In the genomic region with DNA sequence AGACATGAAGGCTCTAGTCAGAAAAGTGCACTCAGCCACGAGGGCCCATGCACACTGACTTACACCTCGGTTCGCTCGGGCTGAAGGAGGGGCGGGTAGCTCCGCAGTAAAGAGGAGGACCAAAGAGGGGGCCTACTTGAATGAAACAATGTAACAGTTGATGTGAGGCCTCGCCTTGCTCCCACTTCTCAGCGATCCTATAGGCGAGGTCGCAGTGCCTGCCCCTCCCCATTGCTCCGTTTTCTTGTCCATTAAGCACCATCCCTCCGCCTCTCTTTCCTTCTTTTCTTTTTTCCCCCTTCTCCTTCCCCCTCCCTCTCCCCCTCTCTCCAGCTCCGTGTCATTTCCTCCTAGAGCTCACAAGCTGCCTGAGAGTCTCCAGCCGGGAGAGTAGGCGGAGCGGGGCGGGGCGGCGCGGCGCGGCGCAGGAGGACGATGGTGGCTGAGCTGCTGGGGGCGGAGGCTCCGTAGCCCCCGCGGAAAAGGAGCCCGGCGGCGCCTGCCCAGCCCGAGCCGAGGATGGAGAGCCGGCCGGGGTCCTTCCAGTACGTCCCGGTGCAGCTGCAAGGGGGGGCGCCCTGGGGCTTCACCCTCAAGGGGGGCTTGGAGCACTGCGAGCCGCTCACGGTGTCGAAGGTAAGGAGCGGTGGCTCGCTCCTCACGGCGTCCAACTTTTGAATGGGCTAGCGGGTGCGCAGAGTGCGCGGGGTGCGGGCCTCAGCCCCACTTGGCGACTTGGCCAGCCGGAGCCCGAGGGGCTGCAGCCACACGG, we compare ENCODE assay signal across 8 mouse cellular contexts. TPM values are rescaled to one million over a fixed set of nuclear protein-coding genes. Genes with fewer than 3 reads are reported as not detected.
A peak's percentile ranks its signal among the peaks of the same experiment; 100 is the strongest.
DNase-seq lines count a peak whose midpoint lies in the region; ATAC-seq and TF ChIP-seq lines count a peak whose summit lies in the region.

A gene (plus strand): TSS at position 229 of the 772 bp plus-strand sequence.

- H3K4me1 ChIP-seq in embryonic facial prominence, embryonic 12.5 days, result no peaks in the 10 kb centered on the region
- H3K4me1 ChIP-seq in kidney, adult 2 months (ENCODE audit: control insufficient read depth, insufficient read depth, low read length), result peaks cover 8% of the 10 kb centered on the region; the same call in 1 of the 2 replicates
- peaks cover 8% of the 10 kb centered on the region; the same call in 1 of the 2 replicates for H3K4me1 ChIP-seq in limb, embryonic 12.5 days (replicated peaks)
- peaks cover 6% of the 10 kb centered on the region; the same call in 1 of the 2 replicates for H3K4me1 ChIP-seq in midbrain, embryonic 13.5 days (replicated peaks)
- H3K4me1 ChIP-seq in stomach, postnatal 0 days (replicated peaks; ENCODE audit: control insufficient read depth, insufficient read depth), result no peaks in the 10 kb centered on the region

- ATAC-seq in embryonic facial prominence, embryonic 12.5 days (ENCODE audit: insufficient number of reproducible peaks, insufficient read depth, low FRiP score, low TSS enrichment), result peak; percentile 96
- peak; percentile 97 for ATAC-seq in limb, embryonic 12.5 days (ENCODE audit: insufficient number of reproducible peaks, insufficient read depth, low FRiP score, low TSS enrichment, low read depth)
- peak; percentile 95 for ATAC-seq in midbrain, embryonic 13.5 days
- peak; percentile 96 for ATAC-seq in stomach, postnatal 0 days (ENCODE audit: low FRiP score, low TSS enrichment)

- TF ChIP-seq POLR2A in kidney, adult 2 months (IDR thresholded peaks at IDR 0.05; ENCODE audit: low read depth, low read length), result no peak

- no peaks in the 10 kb centered on the region for H3K36me3 ChIP-seq in embryonic facial prominence, embryonic 12.5 days
- no peaks in the 10 kb centered on the region for H3K36me3 ChIP-seq in kidney, adult 2 months (ENCODE audit: control insufficient read depth, insufficient read depth, low read length)
- no peaks in the 10 kb centered on the region for H3K36me3 ChIP-seq in limb, embryonic 12.5 days
- H3K36me3 ChIP-seq in midbrain, embryonic 13.5 days, result no peaks in the 10 kb centered on the region
- no peaks in the 10 kb centered on the region for H3K36me3 ChIP-seq in stomach, postnatal 0 days (ENCODE audit: control insufficient read depth, insufficient read depth, low read length)

- TF ChIP-seq EP300 in stomach, postnatal 0 days (optimal IDR thresholded peaks at IDR 0.05), result no peak

- peak within 1 kb of the TSS; percentile 62 for H3K4me3 ChIP-seq in embryonic facial prominence, embryonic 12.5 days
- peak within 1 kb of the TSS; percentile 94 for H3K4me3 ChIP-seq in kidney, adult 2 months (ENCODE audit: insufficient read depth, low read depth, low read length)
- H3K4me3 ChIP-seq in limb, embryonic 12.5 days (replicated peaks), result peak within 1 kb of the TSS; percentile 63
- H3K4me3 ChIP-seq in midbrain, embryonic 13.5 days (replicated peaks), result peak within 1 kb of the TSS; percentile 59
- H3K4me3 ChIP-seq in stomach, postnatal 0 days (ENCODE audit: low read depth, low read length), result peak within 1 kb of the TSS; percentile 59

- peak within 1 kb of the TSS; percentile 52 for H3K4me2 ChIP-seq in embryonic facial prominence, embryonic 12.5 days (replicated peaks)
- H3K4me2 ChIP-seq in limb, embryonic 12.5 days, result peak within 1 kb of the TSS; percentile 59
- peak within 1 kb of the TSS; percentile 67 for H3K4me2 ChIP-seq in midbrain, embryonic 13.5 days (replicated peaks)
- H3K4me2 ChIP-seq in stomach, postnatal 0 days (replicated peaks; ENCODE audit: low read depth), result peak within 1 kb of the TSS; percentile 73

- no peaks in the 10 kb centered on the region for H3K9me3 ChIP-seq in embryonic facial prominence, embryonic 12.5 days
- H3K9me3 ChIP-seq in limb, embryonic 12.5 days, result no peaks in the 10 kb centered on the region
- H3K9me3 ChIP-seq in midbrain, embryonic 13.5 days, result no peaks in the 10 kb centered on the region
- H3K9me3 ChIP-seq in stomach, postnatal 0 days (ENCODE audit: control insufficient read depth, low read length), result no peaks in the 10 kb centered on the region

- peak within 1 kb of the TSS; percentile 75 for H3K9ac ChIP-seq in embryonic facial prominence, embryonic 12.5 days
- peak within 1 kb of the TSS; percentile 79 for H3K9ac ChIP-seq in limb, embryonic 12.5 days (replicated peaks)
- H3K9ac ChIP-seq in midbrain, embryonic 13.5 days (replicated peaks), result peak within 1 kb of the TSS; percentile 70
- H3K9ac ChIP-seq in stomach, postnatal 0 days (ENCODE audit: low read length), result peak within 1 kb of the TSS; percentile 59

- peak; percentile 56 for DNase-seq in layer of hippocampus, adult 11-12 months (ENCODE audit: low spot score)
- no peak for DNase-seq in layer of hippocampus, adult 9-10 months (ENCODE audit: low spot score)
- peak; percentile 63 for DNase-seq in heart, adult 8-10 months (ENCODE audit: low spot score)
- DNase-seq in kidney, adult 2 months, result peak; percentile 89
- peak; percentile 75 for DNase-seq in stomach, postnatal 0 days (ENCODE audit: low spot score)

- no peaks in the 10 kb centered on the region for H3K27me3 ChIP-seq in embryonic facial prominence, embryonic 12.5 days
- no peaks in the 10 kb centered on the region for H3K27me3 ChIP-seq in kidney, adult 2 months (replicated peaks; ENCODE audit: control insufficient read depth, insufficient read depth, low read length)
- H3K27me3 ChIP-seq in limb, embryonic 12.5 days, result no peaks in the 10 kb centered on the region
- H3K27me3 ChIP-seq in midbrain, embryonic 13.5 days, result no peaks in the 10 kb centered on the region
- H3K27me3 ChIP-seq in stomach, postnatal 0 days (ENCODE audit: control insufficient read depth, insufficient read depth, low read length), result no peaks in the 10 kb centered on the region

- no peak for TF ChIP-seq CTCF in kidney, adult 2 months (conservative IDR thresholded peaks at IDR 0.05; ENCODE audit: insufficient read depth, insufficient read length, low read depth, low read length)
- TF ChIP-seq CTCF in stomach, postnatal 0 days (IDR thresholded peaks at IDR 0.05; ENCODE audit: low read depth), result no peak

- peak within 1 kb of the TSS; percentile 86 for H3K27ac ChIP-seq in embryonic facial prominence, embryonic 12.5 days
- peak within 1 kb of the TSS; percentile 98 for H3K27ac ChIP-seq in kidney, adult 2 months (ENCODE audit: insufficient read depth, low read depth, low read length)
- peak within 1 kb of the TSS; percentile 93 for H3K27ac ChIP-seq in limb, embryonic 12.5 days
- peak within 1 kb of the TSS; percentile 71 for H3K27ac ChIP-seq in midbrain, embryonic 13.5 days
- peak within 1 kb of the TSS; percentile 45 for H3K27ac ChIP-seq in stomach, postnatal 0 days (replicated peaks)

- WGBS in embryonic facial prominence, embryonic 12.5 days, result 9% methylated on average over 41 of the region's 55 CpGs
- WGBS in kidney, adult 2 months, result 0% methylated on average over 28 of the region's 55 CpGs
- 13% methylated on average over 55 of the region's 55 CpGs for WGBS in limb, embryonic 12.5 days
- WGBS in midbrain, embryonic 13.5 days, result 22% methylated on average over 38 of the region's 55 CpGs
- 6% methylated on average over 39 of the region's 55 CpGs for WGBS in stomach, postnatal 0 days

RNA-seq across cellular contexts. Expression of the gene that starts here (rescaled TPM):
- 9.6 and 10.1 TPM in 2 replicates for polyA plus RNA-seq in embryonic facial prominence, embryonic 12.5 days (2016; fragmentation: Nextera tagmentation; extraction: Ambion mirVana)
- 10 to 100 TPM; 11.9 to 17.4 (median 14.1) TPM for total RNA-seq in heart, adult 8-10 months (2022)
- 15.7 and 19.6 TPM in 2 replicates for polyA plus RNA-seq in kidney, adult 2 months (2012; rRNA removed)
- 10.0 and 12.2 TPM in 2 replicates for polyA plus RNA-seq in limb, embryonic 12.5 days (2016; fragmentation: Nextera tagmentation; extraction: Ambion mirVana)
- 1.6 and 1.9 TPM in 2 replicates for polyA plus RNA-seq in midbrain, embryonic 13.5 days (2015; fragmentation: Nextera tagmentation; extraction: Ambion mirVana)
- polyA plus RNA-seq in stomach, postnatal 0 days (2015; fragmentation: Nextera tagmentation; extraction: Ambion mirVana), result 0.59 and 0.76 TPM in 2 replicates

Comparison
In these comparisons a context has a peak if more than half of its experiments do, and no peak if none do; other contexts are left out.
1. Peak in DNase-seq, ATAC-seq, H3K4me3 ChIP-seq, H3K27ac ChIP-seq, H3K9ac ChIP-seq and H3K4me2 ChIP-seq in stomach, postnatal 0 days; RNA of the gene not detected or under 1 TPM.
2. H3K27ac ChIP-seq: peak in every context shown above with its lines; median percentile 98 in kidney, adult 2 months; 93 in limb, embryonic 12.5 days; 86 in embryonic facial prominence, embryonic 12.5 days; 71 in midbrain, embryonic 13.5 days; 45 in stomach, postnatal 0 days.